Mouse (Mus musculus) spleen, adult 2 months (tissue): ENCODE measurements around the gene Vmn2r3.

ENCODE experiments used
- CTCF ChIP-seq: fragments of 200-500 bp; IDR thresholded peaks from 2 replicates; pipeline ENCODE4 v1.5.1; 2011; ENCODE audit warnings: mild to moderate bottlenecking, inconsistent platforms; ENCODE audit not compliant: insufficient read depth, insufficient read length, insufficient replicate concordance; ENCODE audit errors: extremely low read depth
- POLR2A ChIP-seq: fragments of 200-500 bp; IDR thresholded peaks from 2 replicates; pipeline ENCODE4 v1.6.1; 2011; ENCODE audit warnings: low read depth, low read length, inconsistent platforms

DNA sequence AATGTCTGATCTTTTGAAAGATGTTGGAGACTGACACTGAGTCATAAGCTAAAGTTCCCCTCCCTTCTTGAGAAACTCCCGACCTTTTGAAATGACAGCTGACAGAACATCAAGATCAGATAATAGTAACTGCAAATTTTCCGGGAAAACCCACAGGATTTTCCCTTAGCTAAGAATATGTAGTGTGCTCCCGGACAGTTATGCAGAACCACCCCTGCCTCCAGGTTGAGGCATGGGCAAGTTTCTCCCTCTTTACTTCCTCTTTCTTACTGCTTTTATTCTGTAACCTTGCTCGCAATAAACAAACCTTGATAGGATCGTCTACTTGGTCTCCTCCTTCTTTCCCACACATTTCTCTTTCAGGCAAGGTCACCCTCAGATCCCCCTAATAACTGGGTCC, 37.9 kb downstream of the Vmn2r3 start:
- TF ChIP-seq CTCF (no peak), POLR2A (no peak)
